Mouse (Mus musculus) liver, postnatal 0 days (tissue): ENCODE data around the gene Ly6f.

Source experiments
- CTCF ChIP-seq: sonication (generic); IDR thresholded peaks from 2 replicates; pipeline ENCODE4 v1.5.1; 2016; ENCODE audit warnings: antibody characterized with exemption, low read depth
- EP300 ChIP-seq: IDR thresholded peaks from 2 replicates; pipeline ENCODE4 v1.6.1; 2016; ENCODE audit warnings: antibody characterized with exemption, low read depth, mild to moderate bottlenecking

GRCm38 (mm10) chr15:75320104-75320503 is 51.9 kb downstream of the Ly6f start:
- TF ChIP-seq EP300 (no peak), CTCF (no peak)
